Mouse (Mus musculus): ENCODE measurements around the gene Fam160b1.

Fam160b1 gene

GRCm38 (mm10) chr19:57373276-57373811 is 12.9 kb downstream of the Fam160b1 start:
- no peak for DNase-seq

- DNase-seq, result no peak
These were observed 14.7 kb downstream of the Fam160b1 start for GRCm38 (mm10) chr19:57375161-57375560.

- no peak for DNase-seq
These were observed 15.3 kb downstream of the Fam160b1 start for GRCm38 (mm10) chr19:57375746-57376145.

GRCm38 (mm10) chr19:57377043-57377703 is 16.7 kb downstream of the Fam160b1 start:
- no peak for DNase-seq

- no peak for DNase-seq
These were observed 25.8 kb downstream of the Fam160b1 start for GRCm38 (mm10) chr19:57386176-57386693.

GRCm38 (mm10) chr19:57391545-57391944 is 31.1 kb downstream of the Fam160b1 start:
- no peak for DNase-seq

GRCm38 (mm10) chr19:57393357-57393957 is 33.0 kb downstream of the Fam160b1 start:
- no peak for DNase-seq

GRCm38 (mm10) chr19:57396609-57397008 is 36.1 kb downstream of the Fam160b1 start:
- no peak for DNase-seq

- no peak for DNase-seq
These were observed 41.9 kb downstream of the Fam160b1 start for GRCm38 (mm10) chr19:57402364-57402763.

- peak; percentile 79 for DNase-seq
These were observed 43.4 kb downstream of the Fam160b1 start for GRCm38 (mm10) chr19:57403700-57404501.

GRCm38 (mm10) chr19:57404502-57404848 is 44.0 kb downstream of the Fam160b1 start:
- no peak for DNase-seq

GRCm38 (mm10) chr19:57407947-57408346 is 47.5 kb downstream of the Fam160b1 start:
- no peak for DNase-seq

GRCm38 (mm10) chr19:57411375-57412196 is 51.1 kb downstream of the Fam160b1 start:
- DNase-seq, result peak; percentile 79

GRCm38 (mm10) chr19:57413170-57413569 is 52.7 kb downstream of the Fam160b1 start:
- no peak for DNase-seq

GRCm38 (mm10) chr19:57413918-57414317 is 53.4 kb downstream of the Fam160b1 start:
- DNase-seq, result no peak

GRCm38 (mm10) chr19:57415031-57415807 is 54.7 kb downstream of the Fam160b1 start:
- DNase-seq, result no peak

GRCm38 (mm10) chr19:57417800-57418580 is 57.5 kb downstream of the Fam160b1 start:
- no peak for DNase-seq

GRCm38 (mm10) chr19:57423402-57423801 is 62.9 kb downstream of the Fam160b1 start:
- DNase-seq, result no peak

- no peak for DNase-seq
These were observed 64.8 kb downstream of the Fam160b1 start for GRCm38 (mm10) chr19:57425296-57425695.

- DNase-seq, result no peak
These were observed 66.4 kb downstream of the Fam160b1 start for GRCm38 (mm10) chr19:57426841-57427240.

All from kidney, adult 11 months (tissue).